Mouse (Mus musculus) thymus, adult 2 months (tissue): ENCODE results near the gene Map2k2. TPM values are rescaled to one million over a fixed set of nuclear protein-coding genes. Genes with fewer than 3 reads are reported as not detected.

ENCODE experiments used
- DNase-seq: peaks from one replicate; pipeline ENCODE4 v3.0.0; 2021
- H3K27ac ChIP-seq: fragments of 200-500 bp; 2 replicates; pipeline ENCODE4 v1.5.1; 2012; ENCODE audit warnings: low read length, control low read depth; ENCODE audit not compliant: control insufficient read depth, insufficient read depth
- H3K27me3 ChIP-seq: fragments of 200-500 bp; 2 replicates; pipeline ENCODE4 v1.6.1; 2012; ENCODE audit warnings: mild to moderate bottlenecking, low read length, moderate library complexity, mixed read lengths; ENCODE audit not compliant: control insufficient read depth, insufficient read depth
- H3K36me3 ChIP-seq: fragments of 200-500 bp; 2 replicates; pipeline ENCODE4 v1.6.1; 2012; ENCODE audit warnings: mild to moderate bottlenecking, low read length, moderate library complexity; ENCODE audit not compliant: control insufficient read depth, insufficient read depth
- H3K4me1 ChIP-seq: fragments of 200-500 bp; replicated peaks from 2 replicates; pipeline ENCODE4 v1.6.1; 2012; ENCODE audit warnings: low read length; ENCODE audit not compliant: control insufficient read depth, insufficient read depth
- H3K4me3 ChIP-seq: fragments of 200-500 bp; 2 replicates; pipeline ENCODE4 v1.5.1; 2012; ENCODE audit warnings: mild to moderate bottlenecking, low read length, control low read depth, moderate library complexity; ENCODE audit not compliant: control insufficient read depth, insufficient read depth
- CTCF ChIP-seq: fragments of 200-500 bp; IDR thresholded peaks from 2 replicates; pipeline ENCODE4 v1.5.1; 2012; ENCODE audit warnings: mild to moderate bottlenecking, control low read depth, low read length, moderate library complexity, borderline replicate concordance; ENCODE audit not compliant: control insufficient read depth, poor library complexity, insufficient read depth; ENCODE audit errors: extremely low read depth
- POLR2A ChIP-seq: fragments of 200-500 bp; IDR thresholded peaks from 2 replicates; pipeline ENCODE4 v1.6.1; 2012; ENCODE audit warnings: mild to moderate bottlenecking, low read length, control low read depth, moderate library complexity; ENCODE audit not compliant: control insufficient read depth, poor library complexity, insufficient read depth; ENCODE audit errors: extremely low read depth
- WGBS: fragments of 180-500 bp; shearing (Covaris S2); methylation state at CpG from one replicate; pipeline ENCODE4 v1.1.7; 2018; 5-methylcytosine and 5-hydroxymethylcytosine counted together
- polyA plus RNA-seq: library from polyadenylated mRNA; depleted of rRNA; stranded (reverse); fragments of >200 nt; gene quantifications from 2 replicates; pipeline ENCODE4 v1.2.3, GENCODE M21; 2012

Gene Map2k2
- polyA plus RNA-seq, 1 experiment = 214 TPM

DNA sequence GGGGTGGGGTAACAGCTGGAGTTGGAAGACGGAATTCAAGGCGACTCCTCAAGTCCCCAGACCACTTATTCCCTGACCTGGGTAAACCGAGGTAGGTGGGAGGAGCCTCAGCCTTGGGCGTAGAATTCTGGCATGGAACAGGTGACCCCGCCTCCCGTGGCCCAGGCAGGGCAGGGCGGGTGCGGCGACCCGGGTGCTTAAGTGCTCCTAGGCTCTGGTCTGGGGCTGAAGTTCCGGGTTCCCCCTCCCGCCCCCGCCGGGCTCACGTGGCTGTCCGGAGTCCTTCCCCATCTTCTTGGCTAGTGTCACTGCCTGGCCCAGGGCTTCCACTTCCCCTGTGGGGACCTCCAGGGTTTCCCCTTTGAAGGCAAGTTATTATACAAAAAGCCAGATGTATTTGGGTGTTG lies 28.5 kb downstream of the Map2k2 start:
- TF ChIP-seq CTCF (no peak), POLR2A (no peak)
- DNase-seq = peak; percentile 48

GRCm38 (mm10) chr10:81134966-81135681 lies 29.4 kb downstream of the Map2k2 start, which contains the start of gene Zbtb7a:
Gene Zbtb7a (plus strand): TSS chr10:81135220.
- Histone ChIP-seq H3K27ac (no peak within 1 kb of the TSS), H3K4me3 (peak within 1 kb of the TSS; percentile 84), H3K27me3 (no peaks in the 10 kb centered on the region; the same call in 1 of the 2 replicates), H3K4me1 (peaks cover 36% of the 10 kb centered on the region), H3K36me3 (no peaks in the 10 kb centered on the region)
- WGBS = 4% methylated on average over 41 of the region's 41 CpGs
- TF ChIP-seq POLR2A (no peak), CTCF (no peak)
- no peak for DNase-seq

More for the DNA sequence above, 28.5 kb downstream of the Map2k2 start:
- 8% methylated on average over 16 of the region's 16 CpGs for WGBS
- H3K4me3 ChIP-seq = no peak overlapping the region
- H3K4me1 ChIP-seq = peaks cover 33% of the 10 kb centered on the region
- H3K27me3 ChIP-seq = no peaks in the 10 kb centered on the region; the same call in 1 of the 2 replicates
- H3K36me3 ChIP-seq = no peaks in the 10 kb centered on the region
- H3K27ac ChIP-seq = no peak overlapping the region

DNA sequence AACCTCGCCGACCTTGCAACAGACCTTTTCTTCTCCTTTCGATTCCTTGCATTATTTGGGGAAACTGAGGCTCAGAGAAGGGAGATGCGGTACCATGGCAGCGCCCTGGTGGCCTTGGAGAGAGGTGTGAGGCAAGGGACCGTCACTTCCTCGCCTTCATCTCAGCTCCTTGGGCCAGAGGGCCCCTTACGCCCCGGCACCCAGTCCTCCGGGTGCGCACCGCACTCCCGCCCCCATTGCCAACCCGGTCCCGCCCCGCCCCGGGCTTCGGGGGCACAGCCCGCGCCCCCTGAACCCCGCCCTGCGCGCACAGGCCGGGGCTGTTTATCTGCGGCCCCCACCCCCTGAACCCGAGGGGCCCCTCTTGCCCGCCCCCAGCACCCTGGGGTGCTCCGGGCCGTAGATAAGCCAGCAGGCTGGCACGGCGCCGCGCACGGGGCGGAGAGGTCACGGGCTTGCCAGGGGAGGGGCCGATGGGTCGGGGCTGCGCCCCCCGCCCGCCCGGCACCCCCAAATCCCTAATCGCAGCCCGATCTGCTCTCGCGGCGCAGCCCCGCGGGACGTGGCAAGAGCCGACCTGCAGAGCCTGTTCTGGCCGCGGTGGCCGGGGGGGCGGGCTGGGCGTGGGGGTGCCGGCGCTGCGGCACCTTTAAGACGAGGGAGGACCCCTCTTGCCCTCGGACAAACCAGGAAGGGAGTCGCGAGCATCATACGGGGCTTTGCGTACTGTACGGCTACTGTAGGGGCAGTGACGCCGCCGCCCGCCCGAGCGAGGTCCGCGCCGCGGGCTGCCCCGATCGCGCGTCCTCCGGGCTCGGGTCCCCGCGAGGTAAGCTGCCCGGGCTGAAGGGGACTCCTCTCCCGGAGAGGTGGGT lies 30.4 kb downstream of the Map2k2 start:
- Histone ChIP-seq H3K27ac (peak overlapping the region; percentile 71), H3K27me3 (no peaks in the 10 kb centered on the region; the same call in 1 of the 2 replicates), H3K36me3 (no peaks in the 10 kb centered on the region), H3K4me3 (peak overlapping the region; percentile 84), H3K4me1 (peaks cover 45% of the 10 kb centered on the region)
- under 1% methylated on average over 85 of the region's 86 CpGs for WGBS
- TF ChIP-seq POLR2A = no peak
- peak; percentile 36; the same call in 1 of the 2 replicates for TF ChIP-seq CTCF
- DNase-seq = peak; percentile 58

GRCm38 (mm10) chr10:81136706-81137231 lies 31.1 kb downstream of the Map2k2 start:
- H3K4me3 ChIP-seq = peak overlapping the region; percentile 84

DNA sequence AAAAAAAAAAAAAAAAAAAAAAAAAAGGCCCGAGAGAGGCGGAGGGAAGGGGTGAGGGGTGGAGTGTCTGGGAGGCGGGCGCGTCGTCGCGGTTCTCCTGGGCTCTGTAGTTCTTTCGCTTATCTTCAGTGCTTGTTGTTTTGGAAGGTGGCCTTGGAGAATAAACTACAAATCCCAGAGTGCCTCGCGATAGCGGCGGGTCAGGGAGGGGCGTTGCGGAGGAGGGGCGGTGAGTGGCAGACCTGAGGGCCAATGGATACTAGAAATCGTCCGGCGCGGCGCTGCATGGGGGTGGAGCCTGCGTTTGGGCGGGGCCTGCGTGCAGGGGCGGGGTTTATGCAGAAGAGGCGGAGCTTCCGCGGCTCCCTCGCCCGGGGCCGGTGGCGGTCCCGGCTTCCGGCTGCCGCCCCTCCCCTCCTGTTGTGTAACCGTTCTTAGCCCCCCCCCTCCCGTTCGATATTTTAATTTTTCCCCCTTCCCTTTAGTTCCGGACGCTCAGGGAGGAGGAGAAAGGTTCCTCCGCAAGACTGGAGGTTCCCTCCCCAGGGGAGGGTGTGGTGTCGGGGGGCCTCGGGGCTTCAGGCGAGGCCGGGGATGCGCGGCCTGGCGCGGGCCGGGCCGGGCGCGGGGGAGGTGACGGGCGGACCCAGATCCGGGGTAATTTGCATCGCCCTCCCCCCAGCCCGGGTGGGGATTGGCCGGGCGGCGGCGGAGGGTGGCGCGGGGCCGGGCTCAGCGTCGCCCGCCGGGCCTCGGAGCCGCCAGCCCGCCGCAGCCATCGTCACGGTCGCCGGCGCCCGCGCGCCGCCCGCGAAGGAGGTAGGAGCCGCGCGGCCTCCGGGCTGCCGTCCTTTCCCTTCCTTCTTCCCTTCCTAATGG lies 31.8 kb downstream of the Map2k2 start:
- TF ChIP-seq POLR2A = peak; percentile 61; the same call in 1 of the 2 replicates
- no peak for TF ChIP-seq CTCF
- H3K36me3 ChIP-seq = no peaks in the 10 kb centered on the region
- 1% methylated on average over 63 of the region's 89 CpGs for WGBS
- peak overlapping the region; percentile 75 for H3K27ac ChIP-seq
- H3K4me3 ChIP-seq = peak overlapping the region; percentile 69
- H3K27me3 ChIP-seq = no peaks in the 10 kb centered on the region; the same call in 1 of the 2 replicates
- peaks cover 51% of the 10 kb centered on the region for H3K4me1 ChIP-seq
- peak; percentile 99 for DNase-seq

More at GRCm38 (mm10) chr10:81136706-81137231, 31.1 kb downstream of the Map2k2 start:
- WGBS = under 1% methylated on average over 46 of the region's 50 CpGs
- Histone ChIP-seq H3K27ac (peak overlapping the region; percentile 71), H3K27me3 (no peaks in the 10 kb centered on the region; the same call in 1 of the 2 replicates), H3K36me3 (no peaks in the 10 kb centered on the region), H3K4me1 (peaks cover 46% of the 10 kb centered on the region)
- peak; percentile 87 for DNase-seq
- TF ChIP-seq POLR2A (no peak; the same call in 1 of the 2 replicates), CTCF (no peak)
